Mouse (Mus musculus) intestine, embryonic 16.5 days (tissue): Measurements from ENCODE around the gene Gm4871. TPM values are rescaled to one million over a fixed set of nuclear protein-coding genes. Genes with fewer than 3 reads are reported as not detected.

Source experiments
- ATAC-seq: fragments of 200-750 bp; cut with Nextera tagmentation; 2 replicates; pipeline ENCODE4 v1.8.0; 2017; ENCODE audit warnings: moderate TSS enrichment, moderate library complexity
- H3K27ac ChIP-seq: fragments of 300-500 bp; sonication (generic); 2 replicates; pipeline ENCODE4 v1.5.1; 2014; ENCODE audit warnings: mild to moderate bottlenecking, low read length
- H3K27me3 ChIP-seq: fragments of 300-500 bp; sonication (generic); replicated peaks from 2 replicates; pipeline ENCODE4 v1.6.1; 2014; ENCODE audit warnings: low read length, control low read depth, mixed read lengths; ENCODE audit not compliant: control insufficient read depth, insufficient read depth
- H3K36me3 ChIP-seq: fragments of 300-500 bp; sonication (generic); 2 replicates; pipeline ENCODE4 v1.6.1; 2014; ENCODE audit warnings: low read length, control low read depth; ENCODE audit not compliant: control insufficient read depth, insufficient read depth
- H3K4me1 ChIP-seq: fragments of 300-500 bp; sonication (generic); 2 replicates; pipeline ENCODE4 v1.6.1; 2014; ENCODE audit warnings: low read length, control low read depth, mixed read lengths; ENCODE audit not compliant: control insufficient read depth, insufficient read depth
- H3K4me2 ChIP-seq: fragments of 300-500 bp; sonication (generic); 2 replicates; pipeline ENCODE4 v1.6.1; 2014; ENCODE audit warnings: low read depth, low read length, control low read depth
- H3K4me3 ChIP-seq: fragments of 300-500 bp; sonication (generic); 2 replicates; pipeline ENCODE4 v1.5.1; 2014; ENCODE audit warnings: mild to moderate bottlenecking, low read length
- H3K9ac ChIP-seq: fragments of 300-500 bp; sonication (generic); 2 replicates; pipeline ENCODE4 v1.6.1; 2014; ENCODE audit warnings: low read depth, low read length
- H3K9me3 ChIP-seq: fragments of 300-500 bp; sonication (generic); 2 replicates; pipeline ENCODE4 v1.6.1; 2016; ENCODE audit warnings: low read length, control low read depth; ENCODE audit not compliant: control insufficient read depth
- WGBS: fragments of 180-500 bp; shearing (Covaris S2); extraction: QIAGEN DNeasy Blood & Tissue Kit; methylation state at CpG from one replicate; pipeline ENCODE4 v1.1.7; 2014; 5-methylcytosine and 5-hydroxymethylcytosine counted together
- polyA plus RNA-seq: library from polyadenylated mRNA; unstranded; fragments of >200 nt; fragmentation: Nextera tagmentation; extraction: Ambion mirVana; gene quantifications from 2 replicates; pipeline ENCODE4 v1.2.1, GENCODE M21; 2015

Gene Gm4871
- polyA plus RNA-seq, 1 experiment from 2014 or later, result not detected

GRCm38 (mm10) chr5:144984839-144985238, 47.7 kb downstream of the Gm4871 start:
- no peak overlapping the region for H3K27ac ChIP-seq
- H3K4me1 ChIP-seq, result 0 out of 2 replicates have a peak, but pooled peaks cover 6% of the 10 kb centered on the region
- no peak overlapping the region for H3K9ac ChIP-seq
- H3K9me3 ChIP-seq, result 0 out of 2 replicates have a peak, but pooled peaks cover 4% of the 10 kb centered on the region
- WGBS, result 94% methylated on average over 5 of the region's 5 CpGs
- ATAC-seq, result no peak
- no peak overlapping the region for H3K4me2 ChIP-seq
- no peaks in the 10 kb centered on the region for H3K27me3 ChIP-seq
- no peak overlapping the region for H3K4me3 ChIP-seq
- no peaks in the 10 kb centered on the region for H3K36me3 ChIP-seq

GRCm38 (mm10) chr5:144983227-144983626, 49.3 kb downstream of the Gm4871 start:
- Histone ChIP-seq H3K36me3 (no peaks in the 10 kb centered on the region), H3K4me3 (no peak overlapping the region), H3K4me1 (0 out of 2 replicates have a peak, but pooled peaks cover 3% of the 10 kb centered on the region), H3K4me2 (no peak overlapping the region), H3K27me3 (no peaks in the 10 kb centered on the region), H3K9ac (no peak overlapping the region), H3K9me3 (0 out of 2 replicates have a peak, but pooled peaks cover 4% of the 10 kb centered on the region), H3K27ac (no peak overlapping the region)
- WGBS, result 95% methylated on average over 3 of the region's 3 CpGs
- ATAC-seq, result no peak

Other genes starting within 250 kb of the Gm4871 start
- 3.5 and 5.0 TPM in 2 replicates for gene Smurf1, start 66.9 kb downstream of the Gm4871 start, polyA plus RNA-seq
- gene 1700018F24Rik, start 10.2 kb upstream of the Gm4871 start, polyA plus RNA-seq, result not detected in 2 replicates
- gene Arpc1a, start 51.1 kb upstream of the Gm4871 start, polyA plus RNA-seq, result 138 and 141 TPM in 2 replicates
- 0.34 and 0.40 TPM in 2 replicates for gene Kpna7, start 51.3 kb upstream of the Gm4871 start, polyA plus RNA-seq
- gene Arpc1b, start 81.5 kb upstream of the Gm4871 start, polyA plus RNA-seq, result 701 and 703 TPM in 2 replicates
- gene Pdap1, start 107.5 kb upstream of the Gm4871 start, polyA plus RNA-seq, result 62.7 and 66.6 TPM in 2 replicates
- 166 and 178 TPM in 2 replicates for gene Bud31, start 107.6 kb upstream of the Gm4871 start, polyA plus RNA-seq
- gene Ptcd1, start 134.4 kb upstream of the Gm4871 start, polyA plus RNA-seq, result 14.7 and 15.8 TPM in 2 replicates
- 38.9 and 41.1 TPM in 2 replicates for gene Cpsf4, start 134.5 kb upstream of the Gm4871 start, polyA plus RNA-seq
- gene Atp5j2, start 159.3 kb upstream of the Gm4871 start, polyA plus RNA-seq, result 956 and 964 TPM in 2 replicates
- 8.2 and 8.4 TPM in 2 replicates for gene Zkscan14, start 169.1 kb upstream of the Gm4871 start, polyA plus RNA-seq
- gene Zkscan5, start 171.8 kb upstream of the Gm4871 start, polyA plus RNA-seq, result 7.1 and 8.4 TPM in 2 replicates
- 36.7 and 38.9 TPM in 2 replicates for gene Zfp655, start 199.0 kb upstream of the Gm4871 start, polyA plus RNA-seq
- gene Zscan25, start 247.7 kb upstream of the Gm4871 start, polyA plus RNA-seq, result 0.49 and 0.66 TPM in 2 replicates